Mouse (Mus musculus) liver, embryonic 12.5 days (tissue): ENCODE measurements around the gene Clstn1. TPM values are rescaled to one million over a fixed set of nuclear protein-coding genes. Genes with fewer than 3 reads are reported as not detected.
A peak's percentile ranks its signal among the peaks of the same experiment; 100 is the strongest.

Experiments
- ATAC-seq: fragments of 200-750 bp; cut with Nextera tagmentation; 2 replicates; pipeline ENCODE4 v1.8.0; 2017; ENCODE audit warnings: moderate number of reproducible peaks, mild to moderate bottlenecking, moderate library complexity
- H3K27ac ChIP-seq: fragments of 300-500 bp; sonication (generic); 2 replicates; pipeline ENCODE4 v1.5.1; 2016; ENCODE audit warnings: mild to moderate bottlenecking
- H3K27me3 ChIP-seq: fragments of 300-500 bp; sonication (generic); replicated peaks from 2 replicates; pipeline ENCODE4 v1.6.1; 2016; ENCODE audit warnings: mild to moderate bottlenecking, moderate library complexity
- H3K36me3 ChIP-seq: fragments of 300-500 bp; sonication (generic); 2 replicates; pipeline ENCODE4 v1.6.1; 2016; ENCODE audit warnings: mild to moderate bottlenecking, moderate library complexity
- H3K4me1 ChIP-seq: fragments of 300-500 bp; sonication (generic); 2 replicates; pipeline ENCODE4 v1.6.1; 2016
- H3K4me2 ChIP-seq: fragments of 300-500 bp; sonication (generic); 2 replicates; pipeline ENCODE4 v1.6.1; 2016; ENCODE audit warnings: mild to moderate bottlenecking, moderate library complexity
- H3K4me3 ChIP-seq: fragments of 300-500 bp; sonication (generic); 2 replicates; pipeline ENCODE4 v1.5.1; 2016; ENCODE audit warnings: mild to moderate bottlenecking, moderate library complexity
- H3K9ac ChIP-seq: fragments of 300-500 bp; sonication (generic); 2 replicates; pipeline ENCODE4 v1.6.1; 2016; ENCODE audit warnings: mild to moderate bottlenecking, moderate library complexity
- H3K9me3 ChIP-seq: fragments of 300-500 bp; sonication (generic); replicated peaks from 2 replicates; pipeline ENCODE4 v1.6.1; 2016; ENCODE audit warnings: mild to moderate bottlenecking, moderate library complexity
- WGBS: fragments of 180-500 bp; shearing (Covaris S2); methylation state at CpG from one replicate; pipeline ENCODE4 v1.1.7; 2016; ENCODE audit not compliant: insufficient replicate concordance; 5-methylcytosine and 5-hydroxymethylcytosine counted together
- polyA plus RNA-seq: library from polyadenylated mRNA; unstranded; fragments of >200 nt; fragmentation: Nextera tagmentation; extraction: Ambion mirVana; gene quantifications from 2 replicates; pipeline ENCODE4 v1.2.1, GENCODE M21; 2016

The Clstn1 gene
- polyA plus RNA-seq, 1 experiment from 2014 or later = 6.9 TPM

DNA sequence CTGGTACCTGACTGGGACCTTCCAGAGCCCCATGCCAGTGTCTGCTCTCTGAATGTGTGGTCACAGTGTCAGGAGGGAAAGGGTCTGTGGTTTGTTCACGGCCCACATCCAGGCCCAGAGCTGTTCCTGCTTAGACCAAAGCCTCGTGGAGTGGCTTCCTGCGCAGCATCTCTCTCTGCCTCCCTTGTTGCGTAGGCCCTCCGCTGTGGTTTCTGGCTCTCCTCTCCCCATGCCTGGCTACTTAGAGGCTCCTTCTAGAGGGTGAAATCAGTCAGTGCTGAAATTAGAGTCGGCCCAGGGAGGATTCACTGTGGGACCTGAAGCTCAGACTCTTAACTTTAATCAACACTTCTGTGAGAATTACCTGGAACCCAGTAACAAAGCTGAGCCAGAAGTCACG lies 32.4 kb upstream of the Clstn1 start:
- no peaks in the 10 kb centered on the region for H3K9me3 ChIP-seq
- no peak overlapping the region for H3K27ac ChIP-seq
- 0 out of 2 replicates have a peak, but pooled peaks cover 3% of the 10 kb centered on the region for H3K27me3 ChIP-seq
- no peak overlapping the region for H3K4me2 ChIP-seq
- WGBS = 47% methylated on average over 7 of the region's 7 CpGs
- no peaks in the 10 kb centered on the region for H3K4me1 ChIP-seq
- no peak overlapping the region for H3K9ac ChIP-seq
- no peak for ATAC-seq
- no peak overlapping the region for H3K4me3 ChIP-seq
- H3K36me3 ChIP-seq = no peaks in the 10 kb centered on the region

DNA sequence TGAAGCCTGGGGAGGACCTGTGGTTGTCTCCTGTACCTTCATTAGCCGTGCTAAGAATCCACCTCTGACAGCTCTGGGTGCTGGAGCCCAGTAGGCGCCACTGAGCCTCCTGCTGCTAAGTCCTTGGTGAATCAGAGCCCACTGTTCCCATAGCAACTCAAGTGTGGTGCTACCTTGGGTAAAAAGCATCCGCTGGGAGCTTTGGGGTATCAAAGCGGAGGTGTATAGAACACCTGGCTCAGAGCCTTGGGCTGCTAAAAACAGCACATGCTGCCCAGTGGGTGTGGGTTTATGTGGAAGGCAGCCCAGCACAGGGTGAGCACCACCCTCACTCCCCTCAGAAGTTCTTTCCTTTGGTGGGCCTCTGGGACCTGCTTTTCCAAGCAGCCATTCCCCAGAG lies 30.2 kb upstream of the Clstn1 start:
- Histone ChIP-seq H3K4me3 (no peak overlapping the region), H3K27ac (no peak overlapping the region), H3K9ac (no peak overlapping the region), H3K4me2 (no peak overlapping the region), H3K36me3 (no peaks in the 10 kb centered on the region), H3K27me3 (0 out of 2 replicates have a peak, but pooled peaks cover 3% of the 10 kb centered on the region), H3K9me3 (no peaks in the 10 kb centered on the region), H3K4me1 (no peaks in the 10 kb centered on the region)
- no peak for ATAC-seq
- 65% methylated on average over 4 of the region's 4 CpGs for WGBS

DNA sequence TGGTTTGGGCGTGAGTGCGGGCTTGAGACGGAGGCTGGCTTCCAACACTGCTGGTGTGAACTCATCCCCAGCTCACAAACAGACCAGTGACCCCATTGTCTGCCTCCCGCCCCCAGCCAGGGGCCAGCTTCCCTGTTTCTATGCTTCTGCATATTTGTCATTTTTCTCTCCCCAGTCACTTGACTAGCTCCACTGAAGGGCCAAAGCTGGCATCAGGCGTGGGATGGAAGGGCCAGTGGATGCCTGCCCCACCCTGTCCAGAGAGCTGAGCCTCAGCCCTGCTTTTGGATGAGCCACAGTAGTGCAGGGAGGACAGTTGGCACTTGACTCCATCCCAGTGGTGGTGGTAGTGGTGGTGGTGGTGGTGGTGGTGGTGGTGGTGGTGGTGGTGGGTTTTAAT lies 28.4 kb upstream of the Clstn1 start:
- Histone ChIP-seq H3K36me3 (no peaks in the 10 kb centered on the region), H3K4me2 (no peak overlapping the region), H3K27me3 (no peaks in the 10 kb centered on the region), H3K27ac (no peak overlapping the region), H3K4me1 (peaks cover 10% of the 10 kb centered on the region; the same call in 1 of the 2 replicates), H3K9me3 (no peaks in the 10 kb centered on the region), H3K9ac (no peak overlapping the region), H3K4me3 (no peak overlapping the region)
- WGBS = 75% methylated on average over 5 of the region's 5 CpGs
- ATAC-seq = no peak

DNA sequence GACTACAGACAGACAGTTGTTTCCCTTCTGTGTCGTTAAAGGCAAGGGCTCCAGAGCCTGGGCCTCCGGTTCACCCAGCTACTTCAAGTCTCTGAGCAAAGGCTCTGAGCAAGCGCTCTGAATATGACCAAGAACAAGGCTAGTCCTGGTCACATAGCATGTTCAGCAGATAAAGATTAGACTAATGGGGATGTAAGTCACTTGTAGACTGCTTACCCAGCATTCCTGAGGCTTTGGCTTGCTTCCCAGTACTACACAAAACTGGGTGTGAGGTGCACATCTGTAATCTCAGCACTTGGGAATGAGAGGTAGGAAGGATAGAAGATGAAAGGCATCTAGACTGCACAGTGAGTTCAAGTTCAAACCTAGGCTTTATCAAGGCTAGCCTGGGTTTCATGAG lies 27.9 kb upstream of the Clstn1 start:
- Histone ChIP-seq H3K4me2 (no peak overlapping the region), H3K27ac (no peak overlapping the region), H3K4me1 (peaks cover 10% of the 10 kb centered on the region; the same call in 1 of the 2 replicates), H3K9me3 (no peaks in the 10 kb centered on the region), H3K27me3 (no peaks in the 10 kb centered on the region), H3K4me3 (no peak overlapping the region), H3K9ac (no peak overlapping the region), H3K36me3 (no peaks in the 10 kb centered on the region)
- WGBS = 69% methylated on average over 3 of the region's 3 CpGs
- ATAC-seq = no peak

DNA sequence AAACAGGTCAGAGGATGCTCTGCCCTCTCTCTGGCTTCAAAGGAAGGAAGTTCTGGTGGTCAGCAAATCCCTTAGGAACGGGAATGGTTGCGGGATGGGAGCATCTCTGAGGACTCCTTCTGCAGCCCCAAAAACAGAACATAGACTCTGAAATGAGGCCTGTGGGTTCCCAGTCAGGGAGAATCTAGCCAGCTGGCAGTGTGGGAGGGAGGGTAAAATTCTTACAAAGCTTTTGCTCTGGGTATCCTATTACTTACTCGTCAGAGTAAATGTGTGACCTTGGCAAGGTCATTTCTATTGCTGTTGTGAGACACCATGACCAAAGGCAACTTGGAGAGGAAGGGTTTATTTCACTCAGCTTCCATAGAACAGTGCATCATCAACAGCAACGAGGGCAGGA lies 24.9 kb upstream of the Clstn1 start:
- Histone ChIP-seq H3K27ac (no peak overlapping the region), H3K27me3 (0 out of 2 replicates have a peak, but pooled peaks cover 3% of the 10 kb centered on the region), H3K36me3 (no peaks in the 10 kb centered on the region), H3K9ac (no peak overlapping the region), H3K4me1 (peaks cover 10% of the 10 kb centered on the region; the same call in 1 of the 2 replicates), H3K4me3 (no peak overlapping the region), H3K9me3 (no peaks in the 10 kb centered on the region), H3K4me2 (no peak overlapping the region)
- ATAC-seq = no peak
- 70% methylated on average over 4 of the region's 4 CpGs for WGBS

DNA sequence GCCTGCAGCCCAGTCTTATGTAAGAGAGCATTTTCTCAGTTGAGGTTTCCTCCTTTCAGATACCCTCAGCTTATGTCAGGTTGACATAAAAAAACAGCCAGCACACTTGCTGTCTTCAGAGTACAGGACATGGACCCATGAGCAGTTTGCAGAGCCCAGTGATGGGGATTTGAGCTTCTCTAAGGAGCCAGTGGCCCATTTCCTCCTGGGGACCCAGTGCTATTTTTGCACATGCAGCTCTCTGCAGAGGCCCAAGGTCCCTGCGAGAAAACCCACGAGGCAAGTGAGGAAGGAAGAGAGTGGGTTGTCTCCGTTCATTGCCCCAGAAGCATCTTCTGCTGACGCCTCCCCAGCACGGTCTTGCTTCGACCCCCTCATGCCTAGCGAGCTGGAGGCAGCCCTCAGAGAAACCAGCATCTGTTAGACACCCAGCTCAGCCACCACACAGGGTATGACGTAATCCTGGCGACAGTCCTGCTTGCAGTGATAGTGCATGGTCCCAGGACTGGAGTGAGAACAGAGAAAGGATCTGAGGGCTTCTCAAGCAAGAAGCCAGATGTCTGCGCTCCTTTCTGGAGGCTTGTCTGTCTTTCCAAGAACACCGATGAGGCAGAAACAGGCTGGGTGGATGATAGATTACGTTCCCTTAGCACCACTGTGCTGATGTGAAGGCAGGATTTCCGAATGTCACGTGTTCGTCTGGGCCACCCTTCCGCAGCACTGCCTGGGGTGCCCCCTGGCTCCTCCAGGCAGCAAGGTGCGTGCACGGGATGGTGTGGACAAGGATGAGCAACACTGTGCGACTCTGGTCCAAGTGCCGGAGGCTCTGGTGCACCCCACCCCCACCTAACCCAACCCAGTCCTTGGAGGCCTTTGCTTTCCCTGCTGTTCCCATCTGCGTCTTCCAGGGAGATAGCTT lies 24.0 kb upstream of the Clstn1 start:
- Histone ChIP-seq H3K4me2 (no peak overlapping the region), H3K27ac (no peak overlapping the region)

DNA sequence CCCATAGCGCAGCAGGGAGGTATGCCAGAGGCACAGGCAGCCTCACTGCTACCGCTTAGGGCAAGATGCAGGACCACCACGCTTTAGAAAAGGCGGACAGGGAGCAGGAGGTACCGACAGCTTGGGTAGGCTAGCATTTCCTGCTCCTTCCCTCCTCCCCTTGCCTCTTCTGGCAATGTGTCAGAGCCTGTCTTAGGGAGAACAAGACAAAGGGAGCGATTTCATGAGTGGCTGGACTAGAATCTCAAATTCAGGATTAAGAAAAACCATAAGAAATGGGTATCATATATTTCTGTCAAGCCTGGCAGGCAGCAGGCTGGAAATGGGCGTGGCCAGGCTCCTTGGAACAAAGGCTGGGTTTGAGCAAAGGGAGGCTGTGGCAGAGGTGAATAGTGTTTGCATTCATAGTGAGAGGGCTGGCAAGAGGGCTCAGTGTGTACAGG lies 23.3 kb upstream of the Clstn1 start:
- Histone ChIP-seq H3K27me3 (0 out of 2 replicates have a peak, but pooled peaks cover 3% of the 10 kb centered on the region), H3K4me1 (peaks cover 18% of the 10 kb centered on the region), H3K4me2 (no peak overlapping the region), H3K27ac (no peak overlapping the region), H3K4me3 (no peak overlapping the region), H3K36me3 (no peaks in the 10 kb centered on the region), H3K9me3 (no peaks in the 10 kb centered on the region), H3K9ac (no peak overlapping the region)
- no peak for ATAC-seq
- 39% methylated on average over 7 of the region's 7 CpGs for WGBS

More for the DNA sequence above, 24.0 kb upstream of the Clstn1 start:
- Histone ChIP-seq H3K9ac (no peak overlapping the region), H3K9me3 (no peaks in the 10 kb centered on the region), H3K27me3 (0 out of 2 replicates have a peak, but pooled peaks cover 3% of the 10 kb centered on the region), H3K4me3 (no peak overlapping the region), H3K4me1 (peaks cover 11% of the 10 kb centered on the region), H3K36me3 (no peaks in the 10 kb centered on the region)
- ATAC-seq = no peak
- 37% methylated on average over 21 of the region's 21 CpGs for WGBS

DNA sequence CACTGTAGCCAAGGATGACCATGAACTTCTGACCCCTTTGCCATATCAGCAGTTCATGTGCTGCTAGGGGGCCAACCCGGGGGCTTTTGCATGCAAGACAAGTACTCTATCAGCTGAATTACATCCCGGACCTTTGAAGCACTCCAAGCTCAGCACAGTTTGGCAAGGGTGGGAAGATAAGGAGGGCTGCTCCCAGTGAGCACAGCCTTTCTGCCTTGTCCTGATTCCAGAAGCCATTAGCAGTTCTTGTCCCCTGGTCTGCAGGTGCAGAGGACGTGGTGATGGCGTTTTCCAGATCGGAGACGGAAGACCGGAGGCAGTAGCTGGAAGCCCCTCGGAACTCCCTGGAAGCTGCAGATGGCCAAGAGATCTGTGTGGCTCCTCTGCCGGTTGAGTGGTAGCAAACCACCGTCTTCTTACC lies 22.3 kb upstream of the Clstn1 start:
- H3K36me3 ChIP-seq = no peaks in the 10 kb centered on the region
- no peak for ATAC-seq
- no peaks in the 10 kb centered on the region for H3K9me3 ChIP-seq
- H3K4me1 ChIP-seq = peaks cover 22% of the 10 kb centered on the region
- H3K4me3 ChIP-seq = no peak overlapping the region
- peak overlapping the region; percentile 17; the same call in 1 of the 2 replicates for H3K4me2 ChIP-seq
- no peak overlapping the region for H3K27ac ChIP-seq
- H3K9ac ChIP-seq = no peak overlapping the region
- 0 out of 2 replicates have a peak, but pooled peaks cover 3% of the 10 kb centered on the region for H3K27me3 ChIP-seq
- whole genome bisulfite sequencing = 60% methylated on average over 10 of the region's 10 CpGs

DNA sequence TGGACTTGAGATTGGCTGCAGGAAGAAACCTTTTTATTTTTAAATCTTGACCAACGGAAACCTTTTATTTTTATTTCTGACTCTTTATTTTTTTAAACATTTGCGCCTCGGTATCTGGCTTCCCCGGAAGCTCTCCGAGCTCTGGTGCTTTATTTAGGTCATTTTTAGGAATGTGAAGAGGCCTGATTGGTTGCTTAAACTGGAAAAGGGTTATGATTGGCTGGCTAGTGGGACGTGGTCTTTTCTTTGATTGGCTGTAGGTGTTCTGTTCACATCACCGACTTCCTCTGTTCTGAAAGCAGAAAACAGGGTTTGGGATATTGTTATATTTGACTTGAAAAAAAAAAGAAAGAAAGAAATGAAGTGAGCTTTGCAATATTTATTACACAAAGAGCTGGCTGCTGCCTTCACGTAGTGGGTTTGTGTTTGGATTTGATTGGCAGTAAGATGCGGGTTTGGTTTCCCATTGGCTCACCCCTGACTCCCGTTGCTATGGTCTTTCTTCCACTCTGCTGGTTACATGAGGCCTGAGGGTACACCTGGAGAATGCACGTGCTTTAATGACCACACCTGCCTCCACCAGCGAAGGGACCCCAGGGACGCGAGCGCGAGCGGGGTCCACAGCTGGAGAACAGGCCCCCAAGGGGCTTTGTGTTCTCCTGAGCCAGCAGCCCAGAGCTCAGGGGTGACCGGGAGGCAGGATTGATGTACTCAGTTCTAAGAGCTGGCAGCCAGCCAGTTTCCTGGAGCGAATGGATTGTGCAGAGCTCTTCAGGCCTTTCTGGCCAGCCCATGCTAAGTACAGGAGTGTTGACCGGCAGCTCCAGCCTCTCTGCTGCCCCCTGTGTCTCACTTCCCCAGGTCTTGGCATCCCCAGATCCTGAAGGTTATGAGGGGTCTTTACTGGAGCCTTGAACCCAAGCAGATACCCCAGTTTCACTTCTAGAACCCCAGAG lies 21.5 kb upstream of the Clstn1 start:
- Histone ChIP-seq H3K27me3 (peaks cover 5% of the 10 kb centered on the region; the same call in 1 of the 2 replicates), H3K4me2 (peak overlapping the region; percentile 17; the same call in 1 of the 2 replicates), H3K4me3 (no peak overlapping the region), H3K27ac (no peak overlapping the region), H3K9ac (no peak overlapping the region), H3K4me1 (peaks cover 22% of the 10 kb centered on the region), H3K9me3 (no peaks in the 10 kb centered on the region), H3K36me3 (no peaks in the 10 kb centered on the region)
- 62% methylated on average over 20 of the region's 20 CpGs for WGBS
- no peak; the same call in 1 of the 2 replicates for ATAC-seq

DNA sequence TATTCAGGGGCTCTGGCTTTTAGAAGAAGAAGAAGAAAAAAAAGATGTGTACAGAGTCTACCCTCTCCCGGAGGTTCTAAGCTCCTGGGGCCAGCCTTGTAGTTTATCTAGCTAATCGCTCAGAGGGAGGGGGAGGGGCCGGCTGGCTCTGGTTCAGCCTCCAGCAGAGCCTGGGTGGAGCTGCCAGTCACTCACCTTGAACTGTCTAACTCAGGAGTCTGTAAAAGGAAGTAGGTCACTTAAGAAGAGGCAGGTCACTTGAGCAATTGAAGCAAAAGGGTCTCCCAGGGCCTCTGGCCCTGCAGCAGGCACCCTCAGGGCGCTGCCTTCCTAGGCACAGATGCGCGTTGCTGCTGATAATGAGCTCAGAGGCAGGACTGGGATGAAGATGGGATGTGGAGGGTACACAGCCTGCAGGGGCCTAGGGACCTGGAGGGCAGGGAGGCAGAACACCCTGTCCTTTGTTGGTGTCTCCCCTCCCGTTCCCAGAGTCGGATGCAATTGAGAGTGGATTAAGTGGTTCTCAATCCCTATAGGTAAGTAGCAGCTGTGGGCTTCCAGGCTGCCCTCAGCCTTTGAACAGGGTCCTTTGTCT lies 18.7 kb upstream of the Clstn1 start:
- Histone ChIP-seq H3K27me3 (peaks cover 30% of the 10 kb centered on the region), H3K9ac (no peak overlapping the region), H3K9me3 (no peaks in the 10 kb centered on the region), H3K36me3 (no peaks in the 10 kb centered on the region), H3K4me3 (no peak overlapping the region), H3K4me1 (peaks cover 15% of the 10 kb centered on the region), H3K4me2 (no peak overlapping the region), H3K27ac (no peak overlapping the region)
- ATAC-seq = peak; percentile 36; the same call in 1 of the 2 replicates
- 25% methylated on average over 8 of the region's 8 CpGs for WGBS

DNA sequence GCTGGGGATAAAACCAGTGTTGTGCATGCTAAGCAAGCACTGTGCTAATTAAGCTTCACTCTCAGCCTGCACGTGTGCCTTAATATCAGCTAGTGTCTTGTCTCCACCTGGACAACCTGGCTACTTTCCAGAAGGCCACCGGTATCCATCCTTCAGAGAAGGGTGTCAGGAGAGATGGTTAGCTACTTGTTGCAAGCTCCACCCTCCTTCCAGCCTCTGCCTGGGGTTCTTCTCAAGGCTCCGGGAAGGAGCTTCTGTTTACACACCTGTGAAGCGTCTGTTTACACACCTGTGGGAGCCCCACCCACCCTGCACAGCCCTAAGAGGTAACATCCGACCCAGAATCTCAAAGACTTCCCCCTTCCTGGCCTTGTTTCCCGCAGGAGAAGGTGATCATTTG lies 17.6 kb upstream of the Clstn1 start:
- Histone ChIP-seq H3K4me1 (peaks cover 12% of the 10 kb centered on the region), H3K27me3 (peaks cover 41% of the 10 kb centered on the region), H3K27ac (no peak overlapping the region), H3K9ac (no peak overlapping the region), H3K36me3 (no peaks in the 10 kb centered on the region), H3K4me3 (no peak overlapping the region), H3K4me2 (no peak overlapping the region), H3K9me3 (no peaks in the 10 kb centered on the region)
- ATAC-seq = no peak
- 51% methylated on average over 6 of the region's 6 CpGs for WGBS
